Mouse (Mus musculus) gastrocnemius, postnatal 14 days (tissue): Measurements from ENCODE around the gene Gipc1. TPM values are rescaled to one million over a fixed set of nuclear protein-coding genes. Genes with fewer than 3 reads are reported as not detected.

ENCODE experiments used
- DNase-seq: peaks from one replicate; pipeline ENCODE4 v3.0.0; 2021; ENCODE audit warnings: mixed read lengths
- intact Hi-C: fragments of 180-260 bp; cut with DNase I; formaldehyde crosslinking; loops from one replicate; pipeline ENCODE4 v1.15.1; 2025; ENCODE audit warnings: low total_unique reads
- total RNA-seq, 2 experiments: library from RNA; stranded (reverse); gene quantifications; 2 replicates each; pipeline ENCODE4 v1.2.3; 2021

Gene Gipc1
- total RNA-seq, 2 experiments from 2014 or later, result 25.4 to 26.6 TPM

GRCm38 (mm10) chr8:83668010-83668916, 15.8 kb downstream of the Gipc1 start:
- DNase-seq, result peak; percentile 60
- intact Hi-C loops, result loop anchor here (10.0 kb wide), 1 partner anchor 57 kb away; no protein-coding TSS in a partner anchor

GRCm38 (mm10) chr8:83669013-83669412, 16.5 kb downstream of the Gipc1 start:
- intact Hi-C loops, result loop anchor here (10.0 kb wide), 1 partner anchor 56 kb away; no protein-coding TSS in a partner anchor
- no peak for DNase-seq

- intact Hi-C loops, result no loop called here
- DNase-seq, result no peak
These were observed 20.5 kb downstream of the Gipc1 start for GRCm38 (mm10) chr8:83672936-83673335.

GRCm38 (mm10) chr8:83674497-83674896, 22.0 kb downstream of the Gipc1 start:
- intact Hi-C loops, result no loop called here
- DNase-seq, result no peak

GRCm38 (mm10) chr8:83679866-83680265, 27.4 kb downstream of the Gipc1 start:
- no peak for DNase-seq
- intact Hi-C loops, result no loop called here

- no peak for DNase-seq
- intact Hi-C loops, result no loop called here
These were observed 28.1 kb downstream of the Gipc1 start for GRCm38 (mm10) chr8:83680603-83681002.

GRCm38 (mm10) chr8:83681099-83681498, 28.6 kb downstream of the Gipc1 start:
- intact Hi-C loops, result no loop called here
- no peak for DNase-seq

GRCm38 (mm10) chr8:83684517-83684916, 32.0 kb downstream of the Gipc1 start:
- DNase-seq, result no peak
- intact Hi-C loops, result no loop called here

- intact Hi-C loops, result no loop called here
- DNase-seq, result no peak
These were observed 36.8 kb downstream of the Gipc1 start for GRCm38 (mm10) chr8:83689264-83689663.

- DNase-seq, result no peak
- intact Hi-C loops, result no loop called here
These were observed 41.2 kb downstream of the Gipc1 start for GRCm38 (mm10) chr8:83693609-83694236.

- DNase-seq, result no peak
- intact Hi-C loops, result no loop called here
These were observed 42.1 kb downstream of the Gipc1 start for GRCm38 (mm10) chr8:83694369-83695160.

- intact Hi-C loops, result no loop called here
- DNase-seq, result no peak
These were observed 43.1 kb downstream of the Gipc1 start for GRCm38 (mm10) chr8:83695351-83696106.

- intact Hi-C loops, result no loop called here
- peak; percentile 62 for DNase-seq
These were observed 45.1 kb downstream of the Gipc1 start for GRCm38 (mm10) chr8:83697374-83698220.

- intact Hi-C loops, result no loop called here
- peak; percentile 32 for DNase-seq
These were observed 45.8 kb downstream of the Gipc1 start for GRCm38 (mm10) chr8:83698291-83698660.

GRCm38 (mm10) chr8:83698661-83699453, 46.4 kb downstream of the Gipc1 start, which contains the start of gene Pkn1:
Gene Pkn1 (minus strand): TSS chr8:83699179.
- intact Hi-C loops, result no loop called here
- DNase-seq, result peak; percentile 86

GRCm38 (mm10) chr8:83699566-83699965, 47.1 kb downstream of the Gipc1 start:
- DNase-seq, result no peak
- intact Hi-C loops, result no loop called here

GRCm38 (mm10) chr8:83700423-83701085, 48.1 kb downstream of the Gipc1 start:
- intact Hi-C loops, result no loop called here
- no peak for DNase-seq
